9 mouse cellular contexts compared by ENCODE assay signal in genomic region chr7:80904921-80905515, GRCm38 (mm10). TPM values are rescaled to one million over a fixed set of nuclear protein-coding genes. Genes with fewer than 3 reads are reported as not detected.
A peak's percentile ranks its signal among the peaks of the same experiment; 100 is the strongest.
DNase-seq lines count a peak whose midpoint lies in the region; ATAC-seq and TF ChIP-seq lines count a peak whose summit lies in the region.
"Had no signal": no experiment of that assay in that cellular context is flagged by ENCODE, and none has a peak within 500 bp of the region (broad histone marks: within the 10 kb centered on the region; RNA-seq: fewer than 3 reads in every experiment).

Nmb (minus strand) TSS chr7:80905076.

- TF ChIP-seq EP300 in liver, embryonic 14.5 days (IDR thresholded peaks at IDR 0.05; ENCODE audit: low read depth), result no peak

- H3K9ac ChIP-seq in heart, embryonic 11.5 days (ENCODE audit: low read depth, low read length), result peak within 1 kb of the TSS; percentile 77
- H3K9ac ChIP-seq in liver, embryonic 14.5 days (replicated peaks), result peak within 1 kb of the TSS; percentile 63

- H3K4me3 ChIP-seq in forebrain, embryonic 10.5 days, result peak within 1 kb of the TSS; percentile 62
- peak within 1 kb of the TSS; percentile 50 for H3K4me3 ChIP-seq in heart, embryonic 11.5 days (ENCODE audit: low read depth, low read length)
- peak within 1 kb of the TSS; percentile 48 to 53 for H3K4me3 ChIP-seq in liver, embryonic 14.5 days (ENCODE audit: insufficient read depth in 1 of 2, low read depth in 2 of 2, low read length in 2 of 2)
- peak within 1 kb of the TSS; percentile 72 for H3K4me3 ChIP-seq in testis, adult 2 months (ENCODE audit: control insufficient read depth, low read depth, low read length)

- H3K36me3 ChIP-seq in forebrain, embryonic 10.5 days (replicated peaks), result peaks cover 49% of the 10 kb centered on the region
- H3K36me3 ChIP-seq in heart, embryonic 11.5 days (ENCODE audit: control insufficient read depth, insufficient read depth, low read length), result 0 out of 2 replicates have a peak, but pooled peaks cover 2% of the 10 kb centered on the region
- no peaks in the 10 kb centered on the region; the same call in 1 of the 2 replicates for H3K36me3 ChIP-seq in liver, embryonic 14.5 days (replicated peaks; ENCODE audit: control insufficient read depth, insufficient read depth, low read depth)
- no peaks in the 10 kb centered on the region for H3K36me3 ChIP-seq in testis, adult 2 months (ENCODE audit: control insufficient read depth, insufficient read depth, low read length)

- H3K27ac ChIP-seq in forebrain, embryonic 10.5 days, result peak within 1 kb of the TSS; percentile 74
- H3K27ac ChIP-seq in heart, embryonic 11.5 days (ENCODE audit: low read depth, low read length), result no peak within 1 kb of the TSS
- no peak within 1 kb of the TSS for H3K27ac ChIP-seq in liver, embryonic 14.5 days
- H3K27ac ChIP-seq in testis, adult 2 months (ENCODE audit: control insufficient read depth, insufficient read depth, low read depth, low read length), result no peak within 1 kb of the TSS

- H3K27me3 ChIP-seq in forebrain, embryonic 10.5 days (ENCODE audit: poor library complexity, severe bottlenecking), result peaks cover 4% of the 10 kb centered on the region
- H3K27me3 ChIP-seq in heart, embryonic 11.5 days (ENCODE audit: control insufficient read depth, insufficient read depth, low read length), result no peaks in the 10 kb centered on the region
- H3K27me3 ChIP-seq in liver, embryonic 14.5 days (ENCODE audit: control insufficient read depth, insufficient read depth, low read length), result no peaks in the 10 kb centered on the region
- H3K27me3 ChIP-seq in testis, adult 2 months (ENCODE audit: control insufficient read depth, insufficient read depth, low read length), result no peaks in the 10 kb centered on the region

- peak; percentile 59 for DNase-seq in CD4-positive, CD25-positive, alpha-beta regulatory T cell, adult 2 months (ENCODE audit: low read depth, low spot score)
- peak; percentile 31 for DNase-seq in c-Kit-negative CD71-positive TER-119-positive erythroid progenitor cells, embryonic 14.5 days (ENCODE audit: low read depth, low spot score)
- DNase-seq in forebrain, embryonic 10.5 days (ENCODE audit: extremely low spot score, low spot score), result peak; percentile 65
- DNase-seq in kidney, adult 9 months, result peak; percentile 65
- DNase-seq in liver, embryonic 14.5 days (ENCODE audit: low read depth in 3 of 3, low spot score in 3 of 3), result peak in 1 of 3 experiments; percentile 31
- DNase-seq in neural tube, embryonic 10.5 days (ENCODE audit: extremely low spot score, low spot score), result peak; percentile 60

- H3K9me3 ChIP-seq in forebrain, embryonic 10.5 days, result no peaks in the 10 kb centered on the region
- no peaks in the 10 kb centered on the region for H3K9me3 ChIP-seq in heart, embryonic 11.5 days (replicated peaks; ENCODE audit: control insufficient read depth, low read length)
- H3K9me3 ChIP-seq in liver, embryonic 14.5 days (ENCODE audit: control insufficient read depth, low read length), result no peaks in the 10 kb centered on the region
- H3K9me3 ChIP-seq: G1E had no signal

- no peak for TF ChIP-seq POLR2A in testis, adult 2 months (IDR thresholded peaks at IDR 0.05; ENCODE audit: control insufficient read depth, low read depth, low read length)

- H3K4me2 ChIP-seq in heart, embryonic 11.5 days, result peak within 1 kb of the TSS; percentile 99
- H3K4me2 ChIP-seq in liver, embryonic 14.5 days (ENCODE audit: low read depth), result peak within 1 kb of the TSS; percentile 87

- no peak for ATAC-seq in heart, embryonic 11.5 days (replicated peaks; ENCODE audit: insufficient number of reproducible peaks, low FRiP score, low TSS enrichment)
- no peak for ATAC-seq in liver, embryonic 14.5 days (ENCODE audit: insufficient read depth)

- 4% methylated on average over 19 of the region's 19 CpGs for WGBS in forebrain, embryonic 10.5 days
- WGBS in heart, embryonic 11.5 days (ENCODE audit: insufficient replicate concordance), result 3% methylated on average over 19 of the region's 19 CpGs
- 3% methylated on average over 19 of the region's 19 CpGs for WGBS in liver, embryonic 14.5 days (ENCODE audit: insufficient replicate concordance)

- TF ChIP-seq CTCF in liver, embryonic 14.5 days (IDR thresholded peaks at IDR 0.05; ENCODE audit: low read depth), result no peak
- no peak for TF ChIP-seq CTCF in testis, adult 2 months (IDR thresholded peaks at IDR 0.05; ENCODE audit: control insufficient read depth, insufficient read depth, insufficient replicate concordance, low read depth, low read length)

- H3K4me1 ChIP-seq in forebrain, embryonic 10.5 days, result peaks cover 30% of the 10 kb centered on the region
- H3K4me1 ChIP-seq in heart, embryonic 11.5 days (ENCODE audit: control insufficient read depth, insufficient read depth, low read length), result peaks cover 8% of the 10 kb centered on the region; the same call in 1 of the 2 replicates
- peaks cover 3 to 6% of the 10 kb centered on the region in 2 experiments for H3K4me1 ChIP-seq in liver, embryonic 14.5 days (replicated peaks; ENCODE audit: control insufficient read depth in 2 of 2, insufficient read depth in 2 of 2, low read length in 1 of 2)
- peaks cover 33% of the 10 kb centered on the region for H3K4me1 ChIP-seq in testis, adult 2 months (ENCODE audit: control insufficient read depth, insufficient read depth, low read length)

RNA-seq across cellular contexts. Expression of gene Nmb, which starts in this region (rescaled TPM):
- polyA plus RNA-seq in forebrain, embryonic 10.5 days (2016; fragmentation: Nextera tagmentation; extraction: Ambion mirVana), result 5.9 and 7.2 TPM in 2 replicates
- polyA plus RNA-seq in heart, embryonic 11.5 days (2014; fragmentation: Nextera tagmentation; extraction: Ambion mirVana), result 4.7 and 4.9 TPM in 2 replicates
- polyA plus RNA-seq in liver, embryonic 14.5 days (2012; rRNA removed), result 1.3 and 2.1 TPM in 2 replicates
- 1.9 and 2.0 TPM in 2 replicates for polyA plus RNA-seq in liver, embryonic 14.5 days (2014; fragmentation: Nextera tagmentation; extraction: Ambion mirVana)
- 12.1 and 13.2 TPM in 2 replicates for polyA plus RNA-seq in testis, adult 2 months (2012; rRNA removed)
